Mouse (Mus musculus) splenic B cell, adult 2 months (primary cell): Measurements from ENCODE around the gene Tmem59l.
A peak's percentile ranks its signal among the peaks of the same experiment; 100 is the strongest.

ENCODE experiments used
- DNase-seq: peaks from one replicate; pipeline ENCODE4 v3.0.0-alpha.2; 2011; ENCODE audit warnings: low read depth, low spot score
- H3K27me3 ChIP-seq: 2 replicates; pipeline ENCODE4 v1.6.1; 2012; ENCODE audit warnings: mild to moderate bottlenecking, low read length, moderate library complexity, mixed read lengths; ENCODE audit not compliant: control insufficient read depth, poor library complexity, insufficient read depth, severe bottlenecking
- H3K36me3 ChIP-seq: 2 replicates; pipeline ENCODE4 v1.6.1; 2012; ENCODE audit warnings: mild to moderate bottlenecking, low read length, moderate library complexity, mixed read lengths; ENCODE audit not compliant: control insufficient read depth, poor library complexity, insufficient read depth, severe bottlenecking

Tmem59l gene

DNA sequence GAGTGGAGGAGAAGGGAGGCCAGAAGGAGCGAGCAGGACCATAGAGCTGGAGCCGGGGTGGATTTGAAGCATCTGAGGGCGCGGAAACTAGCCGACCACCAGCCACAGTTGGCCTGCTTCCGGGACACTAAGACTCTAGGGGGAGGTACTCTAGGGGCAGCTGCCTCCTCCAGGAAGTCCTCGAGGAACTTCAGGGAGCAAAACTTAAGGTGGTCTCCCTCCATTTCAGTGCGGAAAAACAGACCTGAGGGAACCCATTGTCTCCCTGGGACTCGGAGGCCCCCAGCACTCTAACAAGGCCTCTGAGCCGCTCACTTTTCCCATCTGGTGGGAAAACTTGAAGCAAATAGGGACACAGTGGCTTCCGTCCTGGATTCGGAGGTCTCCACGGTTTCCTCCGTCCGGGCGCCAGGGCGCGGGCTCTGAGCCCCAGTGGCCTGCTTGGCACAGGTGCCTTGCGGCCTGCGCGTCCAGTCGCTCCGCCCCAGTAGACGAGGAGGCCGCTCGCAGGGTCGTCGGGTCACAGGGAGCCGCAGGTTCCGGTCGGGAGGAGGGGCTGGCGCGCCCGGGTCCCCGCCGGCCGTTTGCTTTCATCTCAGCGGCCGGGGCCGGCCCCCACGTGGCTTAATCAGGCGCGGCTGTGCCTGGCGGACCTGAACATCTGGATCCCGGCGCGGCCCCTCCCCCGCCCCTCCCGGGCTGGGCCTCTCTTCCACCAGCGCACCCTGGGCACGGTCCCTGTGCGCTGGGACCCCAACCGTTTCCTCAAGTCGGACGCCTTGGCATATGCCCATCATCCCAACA is 1.0 kb upstream of the Tmem59l start:
- DNase-seq, result no peak
- H3K36me3 ChIP-seq, result no peaks in the 10 kb centered on the region
- H3K27me3 ChIP-seq, result peaks cover 2% of the 10 kb centered on the region

DNA sequence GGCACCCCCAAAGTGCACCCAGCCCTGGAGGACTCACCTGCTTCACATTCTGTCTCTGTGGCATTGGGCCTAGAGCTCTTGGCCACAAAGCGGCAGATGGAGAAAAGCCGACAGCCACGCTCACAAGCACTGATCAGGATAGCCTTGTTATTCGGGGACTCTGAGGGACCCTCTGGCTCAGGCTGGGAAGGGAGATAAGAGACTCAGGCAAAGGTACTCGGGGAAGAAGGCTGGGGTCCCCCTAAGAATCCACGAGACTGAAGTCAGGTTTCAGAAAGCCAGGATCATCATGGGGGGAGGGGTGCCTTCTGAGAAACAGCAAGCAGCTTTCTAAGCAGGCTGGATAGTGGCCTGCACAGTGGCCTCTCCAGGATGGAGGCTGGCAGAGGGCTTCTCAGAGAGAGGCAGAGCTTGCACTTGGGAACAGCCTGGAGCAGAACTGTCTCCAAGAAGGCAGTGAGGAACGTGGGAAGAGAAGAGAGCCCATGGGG is 922 bp downstream of the Tmem59l start:
- Histone ChIP-seq H3K36me3 (no peaks in the 10 kb centered on the region), H3K27me3 (no peaks in the 10 kb centered on the region; the same call in 1 of the 2 replicates)
- DNase-seq, result no peak

DNA sequence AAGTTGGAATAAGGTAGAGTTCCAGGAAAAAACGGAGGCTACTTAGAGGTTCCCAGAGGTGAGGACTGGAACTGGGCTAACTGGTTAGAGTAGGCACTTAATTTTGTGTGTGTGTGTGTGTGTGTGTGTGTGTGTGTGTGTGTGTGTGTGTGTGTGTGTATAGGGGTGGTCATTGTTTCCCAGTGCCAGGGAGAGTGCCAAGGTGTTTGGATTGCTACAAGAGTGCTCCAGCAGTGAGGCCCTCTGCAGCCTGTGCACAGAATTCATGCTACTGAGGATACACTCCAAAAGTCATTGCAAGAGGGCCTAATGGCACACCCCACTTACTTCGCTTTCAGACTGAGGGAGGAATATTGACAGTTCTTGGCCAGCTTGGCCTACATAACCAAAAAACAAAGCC is 4.2 kb downstream of the Tmem59l start:
- Histone ChIP-seq H3K27me3 (no peaks in the 10 kb centered on the region), H3K36me3 (no peaks in the 10 kb centered on the region)
- DNase-seq, result no peak

DNA sequence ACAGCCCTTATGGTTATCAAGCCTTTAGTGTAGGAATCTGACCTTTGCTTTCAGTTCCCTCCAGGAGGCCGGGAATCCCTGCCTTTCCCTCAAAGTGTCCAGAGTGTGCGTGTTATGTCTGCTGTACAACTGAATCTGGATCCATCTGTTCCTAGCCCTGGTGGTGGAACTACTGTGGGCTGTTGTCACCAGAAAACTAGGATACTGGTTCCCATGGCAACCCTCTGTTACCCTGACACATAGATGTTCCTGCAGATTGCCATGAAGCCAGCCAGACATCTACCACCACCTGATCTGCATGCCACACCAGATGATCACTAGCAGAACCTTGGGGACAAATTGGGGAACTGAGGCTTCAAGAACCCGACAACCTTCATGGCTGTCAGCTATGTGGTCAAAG is 5.2 kb downstream of the Tmem59l start:
- no peak for DNase-seq
- H3K36me3 ChIP-seq, result no peaks in the 10 kb centered on the region
- H3K27me3 ChIP-seq, result no peaks in the 10 kb centered on the region

DNA sequence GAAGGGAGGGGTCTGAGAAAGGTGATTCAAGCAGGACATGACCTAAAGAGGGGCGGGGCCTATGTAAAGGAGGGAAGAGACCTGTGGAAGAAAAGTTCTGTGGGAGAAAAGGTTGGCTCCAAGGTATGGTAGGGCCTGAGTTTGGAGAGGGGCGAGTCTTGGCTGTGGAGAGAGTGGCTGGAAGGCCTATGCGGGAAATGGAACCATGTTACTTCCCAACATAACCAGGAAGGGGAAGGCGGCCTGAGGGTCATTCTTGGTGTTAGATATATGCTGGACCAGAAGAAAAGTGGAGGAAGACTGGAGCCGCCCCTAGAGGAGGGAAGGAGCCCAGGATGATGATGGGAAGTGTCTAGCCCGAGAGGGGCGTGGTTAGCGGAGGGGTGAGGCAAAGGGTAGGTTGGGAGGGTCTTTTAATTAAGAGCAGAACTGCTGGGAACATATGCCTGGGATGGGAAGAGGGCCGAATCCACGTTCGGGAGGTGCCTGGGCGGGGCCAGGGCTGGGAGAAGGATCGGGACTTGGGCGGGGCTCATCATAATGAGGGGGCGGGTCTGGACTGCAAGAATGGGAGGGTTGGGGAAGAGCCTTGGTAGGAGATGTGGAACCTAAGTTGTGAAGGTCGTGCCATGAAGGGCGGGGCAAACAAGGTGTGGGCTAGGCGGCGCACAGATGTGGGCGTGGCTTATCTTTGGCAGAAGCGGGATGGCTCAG is 9.7 kb downstream of the Tmem59l start:
- peak; percentile 58 for DNase-seq
- H3K36me3 ChIP-seq, result no peaks in the 10 kb centered on the region
- H3K27me3 ChIP-seq, result no peaks in the 10 kb centered on the region

DNA sequence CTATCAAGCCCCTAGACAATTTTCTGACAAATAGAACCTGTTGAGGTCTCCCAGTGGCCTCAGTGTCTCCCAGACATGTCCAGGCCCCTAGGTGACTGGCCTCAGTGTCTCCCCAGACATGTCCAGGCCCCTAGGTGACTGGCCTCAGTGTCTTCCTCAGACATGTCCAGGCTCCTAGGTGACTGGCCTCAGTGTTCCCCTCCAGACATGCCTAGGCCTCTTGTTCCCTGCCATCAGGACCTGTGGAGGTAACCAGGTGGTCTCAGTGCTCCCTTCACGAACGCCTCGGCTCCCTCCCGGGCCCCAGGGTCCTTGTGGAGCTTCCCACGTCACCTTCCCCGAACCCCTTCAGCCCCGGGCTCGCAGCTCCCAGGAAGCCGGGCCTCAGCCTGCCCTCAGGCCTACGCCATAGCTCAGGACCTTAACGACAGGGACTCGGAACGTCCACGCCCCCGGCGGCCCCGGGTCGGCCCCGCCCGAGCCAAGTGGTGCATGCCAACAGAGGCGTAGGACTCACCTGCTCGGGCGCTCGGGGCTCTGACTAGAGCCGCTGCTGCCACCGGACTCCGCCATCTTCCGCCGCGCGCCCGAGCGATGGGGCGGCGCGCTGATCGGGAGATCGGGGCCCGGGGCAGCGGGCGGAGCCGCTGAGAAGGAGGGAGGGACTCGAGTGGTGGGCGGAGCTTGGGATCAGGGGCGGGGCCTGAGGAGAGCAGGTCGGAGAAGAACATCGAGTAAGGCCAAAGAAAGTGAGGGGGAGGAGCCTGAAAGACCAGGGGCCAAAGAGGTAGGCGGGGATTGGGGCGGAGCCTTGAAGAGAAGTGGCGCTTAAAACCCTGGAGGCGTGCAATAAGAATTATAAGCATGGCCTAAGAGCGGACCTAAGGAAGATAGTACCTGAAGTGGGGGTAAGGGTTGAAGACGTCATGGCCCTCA is 10.6 kb downstream of the Tmem59l start, which contains the start of gene Klhl26:
Klhl26 (minus strand) TSS at position 636 of the 936 bp plus-strand sequence.
- DNase-seq, result peak; percentile 97
- Histone ChIP-seq H3K36me3 (no peaks in the 10 kb centered on the region), H3K27me3 (no peaks in the 10 kb centered on the region)

DNA sequence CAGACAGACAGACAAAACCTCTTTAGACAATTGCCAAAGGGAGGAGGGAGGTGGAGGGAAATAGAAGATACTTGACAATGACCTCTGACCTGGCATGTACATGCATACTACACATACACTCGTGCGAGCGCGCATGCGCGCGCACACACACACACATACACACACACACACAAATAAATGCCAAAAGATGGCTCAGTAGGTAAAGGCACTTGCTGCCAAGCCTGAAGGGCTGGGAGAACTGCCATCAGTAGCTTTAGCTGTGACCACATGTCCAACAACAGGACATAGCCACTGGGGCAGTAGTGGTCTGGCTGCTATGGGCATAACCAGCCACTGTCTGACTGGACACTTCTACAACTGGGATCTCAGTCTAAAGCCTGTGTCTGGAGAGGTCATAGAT is 15.3 kb downstream of the Tmem59l start:
- no peaks in the 10 kb centered on the region for H3K27me3 ChIP-seq
- DNase-seq, result no peak

DNA sequence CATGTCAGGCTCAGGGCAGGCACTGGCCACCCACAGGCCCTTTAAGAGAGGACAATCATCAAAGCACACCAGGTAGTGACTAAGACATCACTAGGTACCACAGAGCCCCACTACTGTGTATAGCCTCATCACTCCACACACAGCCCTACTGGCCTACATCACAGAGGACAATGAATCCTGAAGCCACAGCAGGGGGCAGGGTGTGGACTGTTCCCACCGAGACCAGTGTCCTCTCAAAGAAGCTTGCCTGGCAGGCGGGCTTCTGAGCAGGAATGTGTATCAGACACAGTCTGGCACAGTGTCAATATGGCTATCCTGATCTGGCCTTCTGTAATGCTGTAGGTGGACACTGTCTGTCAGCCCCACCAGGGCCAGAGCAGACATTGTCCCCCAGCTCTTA is 17.2 kb downstream of the Tmem59l start:
- no peak for DNase-seq
- no peaks in the 10 kb centered on the region for H3K36me3 ChIP-seq
- no peaks in the 10 kb centered on the region for H3K27me3 ChIP-seq

More for the DNA sequence above, 15.3 kb downstream of the Tmem59l start:
- H3K36me3 ChIP-seq, result no peaks in the 10 kb centered on the region

DNA sequence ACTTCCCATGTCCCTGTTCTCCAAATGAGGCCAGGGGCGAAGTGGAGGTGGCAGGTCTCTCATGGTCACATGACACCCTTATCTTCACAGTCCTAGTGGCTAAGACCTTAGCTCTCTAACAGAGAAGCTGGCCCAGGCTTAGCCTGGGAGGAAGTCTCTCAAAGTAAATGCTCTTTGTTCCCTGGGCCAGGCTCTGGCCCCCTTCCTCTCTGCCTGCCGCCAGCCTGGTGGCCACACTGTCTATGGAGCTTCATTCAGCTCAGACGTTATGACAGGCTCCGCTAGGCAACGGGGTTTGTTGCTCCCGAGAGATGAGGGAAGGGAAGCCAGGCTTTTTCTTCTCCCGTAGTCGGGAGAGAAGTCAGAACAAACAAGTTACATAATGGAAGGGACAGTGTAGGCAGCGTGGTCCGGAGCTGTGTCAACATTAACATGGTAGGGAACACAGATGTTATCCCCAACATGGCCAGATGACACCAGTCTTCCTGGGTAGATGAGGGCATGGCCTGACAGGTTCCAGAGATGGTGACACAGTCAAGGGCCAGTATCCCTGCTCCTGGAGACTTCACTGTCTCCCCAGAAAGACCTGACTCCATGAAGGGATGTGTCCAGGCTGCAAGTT is 17.8 kb downstream of the Tmem59l start:
- no peak for DNase-seq
- Histone ChIP-seq H3K36me3 (no peaks in the 10 kb centered on the region), H3K27me3 (no peaks in the 10 kb centered on the region)

DNA sequence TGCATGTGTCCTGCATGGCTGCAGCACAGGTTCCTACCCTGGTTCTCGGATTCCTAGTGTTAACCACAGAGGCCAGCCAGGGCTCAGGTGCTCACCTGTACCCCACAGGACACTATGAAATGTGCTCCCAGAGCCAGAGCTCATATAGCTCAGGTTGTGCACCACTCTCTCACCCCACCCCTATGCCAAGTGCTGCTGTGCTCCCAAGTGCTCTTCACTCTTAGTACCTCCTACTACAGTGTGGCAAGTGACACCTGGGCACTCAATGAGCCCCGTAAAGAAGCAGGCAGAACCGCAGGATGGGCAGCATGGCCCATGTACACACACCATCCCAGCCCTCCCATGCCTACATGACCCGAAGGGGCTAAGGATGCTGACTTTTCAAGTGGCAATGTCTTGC is 18.4 kb downstream of the Tmem59l start:
- Histone ChIP-seq H3K27me3 (no peaks in the 10 kb centered on the region), H3K36me3 (no peaks in the 10 kb centered on the region)
- DNase-seq, result no peak

DNA sequence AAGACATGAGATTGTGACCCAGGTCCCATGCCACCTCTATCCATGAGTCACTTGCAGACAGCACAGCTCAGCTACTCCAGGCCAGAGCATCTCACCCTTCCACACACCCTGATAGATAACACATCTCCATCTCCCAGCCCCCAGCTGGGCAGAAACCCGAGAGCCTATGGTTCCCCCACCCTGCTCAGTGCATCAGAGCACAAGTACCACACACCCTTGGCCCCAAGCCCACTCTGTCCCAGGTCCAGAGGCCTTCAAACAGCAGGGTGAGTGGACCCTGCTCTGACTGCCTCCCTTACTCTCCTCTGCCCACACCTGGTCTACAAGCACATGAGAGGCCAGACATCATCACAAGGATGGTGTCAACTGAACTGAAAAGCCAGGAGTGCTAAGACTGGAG is 19.3 kb downstream of the Tmem59l start:
- Histone ChIP-seq H3K36me3 (no peaks in the 10 kb centered on the region), H3K27me3 (no peaks in the 10 kb centered on the region)
- DNase-seq, result no peak

DNA sequence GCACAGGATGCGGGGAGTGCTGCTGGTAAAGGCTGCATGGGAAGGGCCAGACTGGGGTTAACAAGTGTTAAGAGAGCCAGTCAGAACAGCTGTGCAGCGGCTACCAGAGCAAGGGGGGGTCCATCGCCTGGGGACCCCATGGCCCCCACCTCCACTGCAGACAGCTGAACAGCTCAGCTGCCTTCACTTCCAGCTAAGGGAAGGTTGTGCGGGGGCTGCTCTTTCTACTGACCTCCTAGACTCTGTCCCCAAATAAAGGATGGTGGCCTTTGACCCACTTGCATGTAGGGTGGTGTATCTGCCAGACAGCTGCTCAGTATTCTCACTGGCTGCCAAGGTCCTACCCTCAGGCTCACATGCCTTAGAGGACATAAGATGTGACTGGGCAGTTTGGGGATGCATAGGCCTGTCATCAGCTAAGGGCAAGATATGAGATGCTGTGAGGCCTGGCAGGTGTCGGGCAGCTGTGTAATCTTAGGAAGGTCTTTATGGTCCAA is 19.9 kb downstream of the Tmem59l start:
- Histone ChIP-seq H3K27me3 (no peaks in the 10 kb centered on the region), H3K36me3 (no peaks in the 10 kb centered on the region)
- no peak for DNase-seq

DNA sequence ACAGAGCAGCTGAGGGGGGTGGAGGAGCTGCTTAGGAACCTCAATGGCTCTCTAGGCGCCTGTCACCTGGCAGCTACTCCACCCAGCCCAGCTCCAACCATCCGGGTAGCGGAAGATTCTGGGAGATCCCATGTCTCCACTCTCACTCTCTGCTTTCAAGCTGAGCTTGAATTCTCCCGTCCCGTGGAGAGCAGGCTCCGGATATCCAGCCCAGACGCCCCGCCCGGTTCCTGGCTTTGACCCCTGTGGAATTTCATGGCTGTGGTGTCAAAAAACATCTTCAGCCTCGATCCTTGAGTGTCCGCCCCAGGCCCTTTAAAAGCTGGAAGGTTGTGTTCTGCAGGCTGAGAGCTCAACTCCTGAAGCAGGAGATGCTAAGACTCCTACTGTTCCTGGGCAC is 20.4 kb downstream of the Tmem59l start:
- Histone ChIP-seq H3K36me3 (no peaks in the 10 kb centered on the region), H3K27me3 (no peaks in the 10 kb centered on the region)
- DNase-seq, result no peak

DNA sequence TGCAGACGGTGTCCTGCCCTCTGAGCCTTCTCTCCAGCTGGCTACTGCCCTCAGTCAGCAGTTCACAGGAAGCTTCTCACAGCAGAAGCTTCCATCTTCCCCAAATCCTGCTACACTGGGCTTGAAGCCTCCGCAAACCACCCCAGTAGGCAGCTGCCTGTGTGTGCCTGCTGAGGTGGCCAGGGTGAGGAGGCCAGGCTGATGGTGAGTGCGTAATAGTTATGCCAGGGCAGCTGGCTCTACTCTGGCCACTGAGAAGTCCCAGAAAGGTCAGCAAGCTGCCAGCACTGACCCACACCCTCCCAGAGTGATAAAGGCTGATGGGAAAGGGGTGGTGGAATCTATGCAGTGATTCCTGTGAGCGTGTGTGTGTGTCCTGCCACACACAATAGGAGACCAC is 20.9 kb downstream of the Tmem59l start:
- no peaks in the 10 kb centered on the region for H3K36me3 ChIP-seq
- H3K27me3 ChIP-seq, result no peaks in the 10 kb centered on the region
- DNase-seq, result no peak
